Mouse (Mus musculus) kidney, adult 11 months (tissue): ENCODE results near the gene Eno1.
"Not testable (repeated sequence)": the region's sequence is repeated elsewhere in the genome, so short reads cannot be mapped to it uniquely, and the experiment has no call there.

Experiments
- DNase-seq: peaks from one replicate; pipeline ENCODE4 v3.0.0; 2022

The Eno1 gene

GRCm38 (mm10) chr4:150281891-150282630 lies 45.5 kb downstream of the Eno1 start:
- peak; percentile 85 for DNase-seq

- no peak for DNase-seq
Observed at GRCm38 (mm10) chr4:150282631-150283334, 46.3 kb downstream of the Eno1 start.

GRCm38 (mm10) chr4:150283335-150283638 lies 46.8 kb downstream of the Eno1 start:
- DNase-seq: no peak

GRCm38 (mm10) chr4:150283993-150284392 lies 47.5 kb downstream of the Eno1 start:
- peak; percentile 82 for DNase-seq

GRCm38 (mm10) chr4:150286980-150287379 lies 50.5 kb downstream of the Eno1 start:
- DNase-seq: no peak

DNA sequence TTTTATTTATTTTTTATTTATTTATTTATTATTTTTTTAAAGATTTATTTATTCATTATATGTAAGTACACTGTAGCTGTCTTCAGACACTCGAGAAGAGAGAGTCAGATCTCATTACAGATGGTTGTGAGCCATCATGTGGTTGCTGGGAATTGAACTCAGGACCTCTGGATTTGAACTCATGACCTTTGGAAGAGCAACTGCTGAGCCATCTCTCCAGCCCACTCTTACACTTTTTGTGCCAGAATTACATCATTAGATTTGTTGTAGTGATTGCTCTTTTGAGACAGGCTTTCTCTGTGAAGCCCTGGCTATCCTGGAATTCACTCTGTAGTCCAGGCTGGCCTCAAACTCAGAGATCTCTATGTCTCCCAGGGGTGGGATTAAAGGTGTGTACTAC lies 50.9 kb downstream of the Eno1 start:
- DNase-seq: not testable (repeated sequence)

- DNase-seq: no peak
Observed at GRCm38 (mm10) chr4:150291900-150292299, 55.4 kb downstream of the Eno1 start.

DNA sequence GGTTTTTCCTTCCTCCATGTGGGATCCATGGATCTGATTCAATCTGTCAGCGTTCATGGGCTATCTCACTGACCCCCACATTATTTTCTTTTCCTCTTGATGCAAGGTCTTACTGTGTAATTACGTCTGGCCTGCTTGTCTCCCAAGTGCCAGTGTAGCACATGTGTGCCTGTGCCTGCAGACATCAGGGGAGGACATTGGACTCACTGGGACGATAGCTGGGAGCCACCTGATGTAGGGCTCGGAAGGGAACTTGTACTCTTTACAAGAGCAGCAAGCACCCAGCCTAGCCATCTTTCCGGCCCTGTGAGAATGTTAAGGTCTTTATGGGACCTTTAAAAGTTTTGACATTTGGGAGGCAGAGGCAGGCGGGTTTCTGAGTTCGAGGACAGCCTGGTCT lies 58.3 kb downstream of the Eno1 start:
- no peak for DNase-seq

DNA sequence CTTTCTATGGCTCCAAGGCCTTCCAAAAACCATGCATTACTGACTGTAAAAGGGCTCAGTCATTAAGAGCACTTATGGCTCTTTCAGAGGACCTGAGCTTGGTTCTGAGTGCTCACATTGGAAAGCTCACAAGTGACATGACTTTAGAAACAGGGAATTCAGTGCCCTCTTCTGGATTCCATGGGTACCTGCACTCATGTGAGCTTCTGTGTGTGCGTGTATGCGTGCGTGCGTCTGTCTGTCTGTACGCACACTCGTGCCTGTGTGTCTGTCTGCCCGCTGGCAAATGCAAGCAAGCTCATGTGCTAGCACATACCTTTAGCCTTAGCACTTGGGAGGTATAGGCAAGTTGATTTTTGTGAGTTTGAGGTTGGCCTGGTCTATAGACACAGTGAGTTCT lies 59.4 kb downstream of the Eno1 start:
- no peak for DNase-seq
